7 mouse cellular contexts compared by ENCODE assay signal in the genomic region with DNA sequence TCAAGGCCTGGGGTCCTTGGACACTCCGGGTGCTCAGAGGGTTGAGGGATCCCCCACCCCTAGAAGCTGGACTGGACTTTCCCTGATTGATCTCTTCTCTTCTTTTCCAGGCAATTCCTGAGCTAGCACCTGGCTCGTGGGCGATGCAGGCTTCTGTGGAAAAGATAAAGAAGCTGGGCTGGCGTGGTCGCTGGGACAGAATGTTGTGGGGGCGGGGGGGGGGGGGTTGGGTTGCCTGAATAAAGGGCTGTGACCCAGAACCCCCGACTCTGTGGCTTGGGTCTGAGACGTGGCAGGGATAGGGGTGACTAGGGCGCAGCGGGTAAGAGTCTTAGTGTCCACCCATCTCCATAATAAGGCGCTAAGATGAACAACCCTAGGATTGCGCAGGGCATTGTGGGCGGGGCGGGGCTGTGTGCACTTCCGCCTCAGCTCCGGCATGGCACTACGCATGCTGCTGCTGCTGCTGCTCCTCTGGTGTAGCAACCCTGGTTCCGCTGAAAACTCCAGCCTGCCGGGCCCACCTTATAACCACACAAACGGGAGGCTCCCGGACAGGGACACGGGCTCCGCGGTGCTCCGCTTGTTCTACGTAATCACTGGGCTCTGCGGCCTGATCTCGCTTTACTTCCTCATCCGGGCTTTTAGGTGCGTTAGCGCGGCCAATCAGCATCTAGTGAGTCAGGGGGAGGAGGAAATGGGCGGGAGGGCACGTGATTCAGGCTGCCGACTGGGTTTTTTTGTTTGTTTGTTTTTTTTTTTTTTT. TPM values are rescaled to one million over a fixed set of nuclear protein-coding genes. Genes with fewer than 3 reads are reported as not detected.
DNase-seq lines count a peak whose midpoint lies in the region; ATAC-seq and TF ChIP-seq lines count a peak whose summit lies in the region.

Gene 1600002K03Rik (plus strand): TSS at position 418 of the 766 bp plus-strand sequence.

- H3K27me3 ChIP-seq in intestine, postnatal 0 days (replicated peaks; ENCODE audit: control insufficient read depth, insufficient read depth, low read length) = no peaks in the 10 kb centered on the region
- H3K27me3 ChIP-seq in midbrain, embryonic 10.5 days (ENCODE audit: low read depth, poor library complexity, severe bottlenecking) = peaks cover 16% of the 10 kb centered on the region

- peaks cover 34% of the 10 kb centered on the region for H3K36me3 ChIP-seq in intestine, postnatal 0 days (ENCODE audit: control insufficient read depth, insufficient read depth)
- peaks cover 43% of the 10 kb centered on the region for H3K36me3 ChIP-seq in midbrain, embryonic 10.5 days

- H3K9me3 ChIP-seq in intestine, postnatal 0 days (ENCODE audit: control insufficient read depth) = no peaks in the 10 kb centered on the region
- H3K9me3 ChIP-seq in midbrain, embryonic 10.5 days (replicated peaks) = no peaks in the 10 kb centered on the region

- peak within 1 kb of the TSS; percentile 83 for H3K27ac ChIP-seq in intestine, postnatal 0 days (ENCODE audit: low read depth, low read length)
- H3K27ac ChIP-seq in midbrain, embryonic 10.5 days (replicated peaks) = peak within 1 kb of the TSS; percentile 84

- no peak for TF ChIP-seq CTCF in intestine, postnatal 0 days (IDR thresholded peaks at IDR 0.05; ENCODE audit: low read depth)

- intact Hi-C loops in left cerebral cortex, postnatal 36 days (cut with DNase I) = no loop called here

- H3K9ac ChIP-seq in intestine, postnatal 0 days (ENCODE audit: low read depth, low read length) = peak within 1 kb of the TSS; percentile 24

- 7% methylated on average over 35 of the region's 35 CpGs for WGBS in intestine, postnatal 0 days
- WGBS in midbrain, embryonic 10.5 days = 9% methylated on average over 35 of the region's 35 CpGs

- peak; percentile 68 for ATAC-seq in intestine, postnatal 0 days

- H3K4me2 ChIP-seq in intestine, postnatal 0 days (replicated peaks; ENCODE audit: low read depth) = peak within 1 kb of the TSS; percentile 63

- H3K4me3 ChIP-seq in intestine, postnatal 0 days (ENCODE audit: low read depth, low read length) = peak within 1 kb of the TSS; percentile 45
- H3K4me3 ChIP-seq in midbrain, embryonic 10.5 days = peak within 1 kb of the TSS; percentile 59

- peak; percentile 95 for DNase-seq in adrenal gland, adult 2 months
- peak; percentile 92 for DNase-seq in embryo, embryonic 9.5 days (ENCODE audit: extremely low spot score)
- no peak for DNase-seq in gonadal fat pad, adult 2 months (ENCODE audit: low read depth)
- DNase-seq in left cerebral cortex, postnatal 36 days (ENCODE audit: low spot score in 2 of 2) = peak; percentile 92 to 93
- peak; percentile 90 for DNase-seq in midbrain, embryonic 10.5 days (ENCODE audit: low spot score)
- DNase-seq in skeletal muscle tissue, adult 2 months (ENCODE audit: low read depth, low spot score) = peak; percentile 88

- no peaks in the 10 kb centered on the region for H3K4me1 ChIP-seq in intestine, postnatal 0 days (replicated peaks; ENCODE audit: control insufficient read depth, insufficient read depth, low read length)
- H3K4me1 ChIP-seq in midbrain, embryonic 10.5 days = peaks cover 85% of the 10 kb centered on the region

RNA-seq across cellular contexts. Expression of gene 1600002K03Rik, which starts in this region (rescaled TPM):
- total RNA-seq in adrenal gland, adult 2 months (2021) = 10 to 100 TPM; 14.0 to 21.7 TPM
- 25.9 and 34.5 TPM in 2 replicates for polyA plus RNA-seq in adrenal gland, adult 2 months (2012; rRNA removed)
- polyA plus RNA-seq in gonadal fat pad, adult 2 months (2012; rRNA removed) = 9.3 and 13.7 TPM in 2 replicates
- 12.7 and 13.9 TPM in 2 replicates for polyA plus RNA-seq in intestine, postnatal 0 days (2015; fragmentation: Nextera tagmentation; extraction: Ambion mirVana)
- 1 to 10 TPM; 7.5 to 7.6 TPM for total RNA-seq in left cerebral cortex, postnatal 36 days (2021)
- polyA plus RNA-seq in midbrain, embryonic 10.5 days (2016; fragmentation: Nextera tagmentation; extraction: Ambion mirVana) = 10.6 and 11.2 TPM in 2 replicates
